Mouse (Mus musculus): ENCODE data around the gene Sphk1.

The Sphk1 gene

GRCm38 (mm10) chr11:116574982-116575381 is 44.3 kb downstream of the Sphk1 start:
- peak; percentile 22 for DNase-seq (ENCODE audit: low read depth, low spot score)

- no peak for DNase-seq (ENCODE audit: low read depth, low spot score)
These were observed 44.7 kb downstream of the Sphk1 start for GRCm38 (mm10) chr11:116575396-116575795.

DNA sequence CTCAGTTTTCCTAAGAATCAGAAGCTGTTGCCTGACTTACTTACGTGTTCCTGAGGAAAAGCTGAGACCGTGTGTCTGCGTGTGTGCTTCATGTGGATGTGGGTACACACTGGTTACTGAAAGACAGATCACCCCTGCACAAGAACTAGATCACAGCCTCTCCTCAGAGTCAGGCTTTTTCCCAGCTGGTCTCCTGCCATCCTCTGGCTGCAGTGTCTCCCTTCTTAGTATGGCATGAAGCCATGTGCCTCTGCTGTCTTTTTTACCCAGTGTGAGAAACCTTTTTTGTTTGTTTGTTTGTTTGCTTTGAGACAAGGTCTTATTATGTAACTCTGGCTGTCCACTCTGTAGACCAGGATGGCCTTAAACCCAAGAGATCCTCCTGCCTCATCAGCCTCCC is 48.6 kb downstream of the Sphk1 start:
- DNase-seq (ENCODE audit: low read depth, low spot score): peak; percentile 57

DNA sequence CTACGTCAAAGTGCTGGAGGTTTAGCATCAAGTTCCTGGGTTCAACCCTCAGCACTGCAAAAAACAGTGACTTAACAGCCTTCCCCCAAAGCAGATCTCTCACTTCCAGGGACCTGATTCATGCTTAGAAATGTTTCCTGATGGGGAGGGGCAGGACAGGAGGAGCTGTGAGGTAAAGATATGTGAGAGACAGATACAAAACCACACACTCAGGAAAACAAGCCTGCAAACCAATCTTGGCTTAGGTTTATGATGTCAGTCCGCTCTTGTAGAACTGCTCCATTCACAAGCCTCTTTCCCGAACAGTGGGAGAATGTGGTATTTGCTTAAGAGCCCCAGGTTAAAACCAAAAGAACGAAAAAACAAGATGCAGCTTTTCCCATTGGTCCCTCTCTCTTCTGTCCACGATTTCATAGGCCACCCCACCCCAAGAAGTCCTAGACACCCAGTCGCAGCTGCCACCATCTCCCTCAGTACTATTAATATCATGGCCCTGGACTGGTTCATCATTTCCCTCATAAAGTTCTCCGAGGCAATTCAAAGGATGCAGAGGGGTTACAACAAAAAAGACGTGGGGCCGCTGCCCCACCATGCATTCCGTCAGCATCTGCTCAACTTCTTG is 49.4 kb downstream of the Sphk1 start:
- peak; percentile 48 for DNase-seq (ENCODE audit: low read depth, low spot score)

DNA sequence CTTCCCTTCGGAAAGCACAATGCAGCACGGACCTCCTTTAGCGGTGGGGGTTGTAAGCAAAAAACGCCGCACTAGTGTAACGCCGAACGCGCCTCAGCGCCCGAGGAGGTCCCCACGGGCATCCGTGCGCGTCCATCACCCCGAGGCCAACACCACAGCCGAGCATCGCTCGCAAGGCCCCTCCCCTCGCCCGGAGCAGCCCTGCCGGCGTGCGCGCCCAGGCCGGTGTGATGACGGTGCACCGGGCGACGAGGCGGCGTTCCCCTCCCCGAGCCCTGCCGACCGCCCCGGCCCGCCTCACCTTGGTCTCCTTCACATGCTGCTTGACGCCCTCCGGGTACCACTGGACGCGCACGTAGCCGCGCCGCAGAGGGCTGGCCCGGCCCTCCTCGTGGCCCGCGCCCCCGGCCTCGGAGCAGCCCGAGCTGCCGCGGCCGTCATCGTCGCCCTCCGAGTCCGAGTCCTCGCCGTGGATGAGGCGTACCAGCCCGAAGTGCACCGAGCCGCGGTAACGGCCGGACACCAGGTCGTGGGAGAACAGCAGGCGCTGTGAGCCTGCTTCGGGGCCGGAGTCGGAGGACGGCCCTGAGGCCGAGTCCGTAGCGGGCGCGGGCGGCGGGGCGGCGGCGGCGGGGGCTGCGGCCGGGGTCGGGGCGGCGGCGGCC is 50.1 kb downstream of the Sphk1 start:
- DNase-seq (ENCODE audit: low read depth, low spot score): peak; percentile 74

- DNase-seq (ENCODE audit: low read depth, low spot score): peak; percentile 92
These were observed 50.7 kb downstream of the Sphk1 start, which contains the start of gene Ube2o for GRCm38 (mm10) chr11:116581376-116581814. TSS of gene Ube2o (minus strand) at chr11:116581447.

GRCm38 (mm10) chr11:116585682-116586081 is 55.0 kb downstream of the Sphk1 start:
- DNase-seq (ENCODE audit: low read depth, low spot score): no peak

Data from brain, adult 2 months (tissue).